Mouse (Mus musculus) monocyte, adult 2 months (primary cell): Measurements from ENCODE around the gene Prdm16.

Experiments
- DNase-seq, 2 experiments: peaks; one replicate each; pipeline ENCODE4 v3.0.0; 2022; ENCODE audit warnings: low spot score in 2 of 2, low read depth in 1 of 2

Prdm16 gene

DNA sequence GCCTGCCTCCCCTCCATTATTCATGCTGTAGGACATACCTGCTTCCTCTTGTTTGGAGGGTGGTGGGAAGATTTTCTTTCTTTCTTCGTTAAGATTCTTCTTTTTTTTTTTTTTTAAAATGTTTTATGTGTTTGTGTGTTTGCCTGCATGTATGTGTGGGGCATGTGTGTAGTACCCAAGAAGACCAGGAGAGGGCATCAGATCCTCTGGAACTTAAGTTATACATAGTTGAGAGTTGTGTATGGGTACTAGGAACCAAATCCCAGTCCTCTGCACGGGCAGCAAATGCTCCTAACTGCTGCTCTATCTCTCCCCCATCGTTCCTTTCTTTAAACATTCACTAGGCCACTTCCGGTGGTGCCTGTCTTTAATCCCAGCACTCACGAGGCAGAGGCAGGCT lies 28.9 kb downstream of the Prdm16 start:
- DNase-seq, result no peak

- no peak for DNase-seq
Observed at GRCm38 (mm10) chr4:154604442-154604830, 32.2 kb downstream of the Prdm16 start.

GRCm38 (mm10) chr4:154603663-154604441 lies 32.8 kb downstream of the Prdm16 start:
- DNase-seq, result no peak

DNA sequence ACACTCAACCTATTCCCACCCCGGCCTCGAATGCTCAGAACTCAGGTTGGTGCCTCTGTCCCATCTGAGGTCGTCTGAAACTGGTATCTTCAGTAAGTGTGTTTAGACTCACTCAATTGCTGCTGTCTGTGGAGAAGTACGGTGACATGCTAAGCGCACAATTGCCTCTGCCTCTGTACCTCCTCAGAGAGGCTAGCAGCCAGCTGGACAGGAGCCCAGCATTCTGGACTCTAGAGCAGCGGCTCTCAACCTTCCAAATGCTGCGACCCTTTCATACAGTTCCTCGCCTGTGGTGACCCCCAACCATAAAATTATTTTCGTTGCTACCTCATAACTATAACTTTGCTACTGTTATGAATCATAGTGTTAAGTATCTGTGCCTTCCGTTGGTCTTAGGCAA lies 34.3 kb downstream of the Prdm16 start:
- DNase-seq, result no peak

DNA sequence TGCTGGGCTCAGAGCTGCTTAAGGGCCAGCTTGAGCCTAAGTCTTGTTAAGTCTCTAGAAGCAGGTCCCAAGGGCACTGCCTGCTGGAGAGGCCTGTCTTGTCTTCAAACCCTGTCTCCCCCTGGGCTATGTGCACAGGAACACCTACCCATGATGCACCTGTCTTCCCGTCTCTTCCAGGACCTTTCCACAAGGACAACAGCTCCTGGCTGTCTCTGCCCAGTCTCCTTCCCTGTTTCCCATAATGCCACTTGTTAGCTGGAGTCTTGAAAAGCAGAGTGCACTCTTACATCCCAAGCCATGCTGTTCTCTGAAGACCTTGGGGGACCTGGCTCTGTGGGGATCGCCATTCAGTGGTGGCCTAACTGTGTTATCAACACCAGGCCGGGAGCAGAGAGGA lies 35.7 kb downstream of the Prdm16 start:
- no peak for DNase-seq

DNA sequence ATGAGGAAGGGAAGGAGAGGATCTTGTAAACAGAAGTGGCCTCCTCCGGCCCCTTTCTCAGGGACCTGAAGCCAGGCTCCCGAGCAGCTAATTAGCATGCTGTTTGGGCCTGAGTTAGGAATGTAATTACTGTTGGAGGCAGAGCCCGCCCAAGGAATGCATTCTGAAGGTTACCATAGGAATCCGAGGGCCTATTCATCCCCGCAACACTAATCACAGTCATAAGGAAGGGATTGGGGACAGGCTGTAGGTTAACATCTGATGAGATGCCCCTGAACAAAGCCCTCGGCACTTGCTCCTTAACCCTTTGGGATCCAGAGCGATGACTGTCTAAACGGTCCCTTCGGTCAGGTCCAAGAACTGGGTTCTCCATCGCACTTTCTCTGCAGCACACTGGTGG lies 36.7 kb downstream of the Prdm16 start:
- no peak for DNase-seq

DNA sequence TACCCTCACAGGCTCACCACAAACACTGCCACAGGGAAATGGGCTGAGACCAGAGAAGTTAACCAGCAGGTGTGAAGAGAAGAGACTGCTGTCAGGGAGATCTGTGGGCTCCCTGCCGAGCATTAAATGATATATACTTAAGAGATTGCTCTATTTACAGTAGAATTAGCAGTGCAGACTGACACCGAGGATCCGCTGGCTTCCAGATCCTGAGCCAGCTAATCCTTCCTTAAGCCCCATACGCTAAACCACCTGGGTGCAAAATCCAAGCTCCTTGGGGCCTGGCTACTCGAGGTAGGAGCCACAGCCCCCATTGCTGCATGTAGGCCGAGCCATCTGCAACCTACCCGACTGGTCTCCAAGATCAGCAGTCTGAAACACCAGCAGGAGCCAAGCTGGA lies 38.3 kb downstream of the Prdm16 start:
- no peak for DNase-seq

DNA sequence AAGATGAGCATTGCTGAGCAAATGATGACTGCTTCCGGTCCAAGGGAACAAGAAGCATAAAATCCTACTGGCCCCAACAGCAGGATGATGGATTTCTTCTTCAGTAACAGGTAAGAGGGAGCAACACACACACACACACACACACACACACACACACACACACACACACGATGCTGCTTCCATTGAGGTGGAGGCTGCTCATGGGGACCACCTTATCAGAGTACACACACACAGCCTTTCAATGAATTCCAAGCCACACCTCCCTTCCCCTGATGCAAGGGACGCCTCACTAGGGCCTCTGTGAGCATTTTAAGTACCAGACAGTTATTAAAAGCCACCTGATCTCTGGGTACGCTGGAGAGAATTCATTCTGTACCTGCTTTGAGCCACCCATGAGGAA lies 39.9 kb downstream of the Prdm16 start:
- DNase-seq, result no peak

GRCm38 (mm10) chr4:154594761-154595556 lies 41.7 kb downstream of the Prdm16 start:
- no peak for DNase-seq

- no peak for DNase-seq
Observed at GRCm38 (mm10) chr4:154594116-154594760, 42.4 kb downstream of the Prdm16 start.

GRCm38 (mm10) chr4:154592562-154592961 lies 44.1 kb downstream of the Prdm16 start:
- no peak for DNase-seq

GRCm38 (mm10) chr4:154590910-154591309 lies 45.8 kb downstream of the Prdm16 start:
- DNase-seq, result no peak

GRCm38 (mm10) chr4:154586334-154586733 lies 50.3 kb downstream of the Prdm16 start:
- no peak for DNase-seq

- no peak for DNase-seq
Observed at GRCm38 (mm10) chr4:154585779-154586178, 50.9 kb downstream of the Prdm16 start.

DNA sequence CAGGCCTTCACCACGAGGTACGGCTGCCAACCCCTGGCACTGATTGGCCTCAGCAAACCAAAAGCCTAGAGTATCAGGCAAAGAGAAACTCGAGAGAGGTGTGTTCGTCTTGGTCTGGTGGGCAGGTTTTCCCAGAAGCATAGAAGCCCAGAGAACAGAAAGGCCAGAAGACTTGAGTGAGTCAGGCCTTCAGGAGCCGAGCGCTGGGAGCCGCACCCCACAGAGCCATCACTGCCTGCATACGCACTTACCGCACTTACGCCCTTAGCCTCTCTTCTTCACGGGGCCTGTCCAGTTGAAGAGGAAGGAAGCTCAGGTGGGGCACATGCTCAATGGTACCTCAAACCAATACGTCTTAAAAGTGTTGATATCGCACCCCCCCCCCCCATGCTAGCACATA lies 53.0 kb downstream of the Prdm16 start:
- DNase-seq, result no peak

DNA sequence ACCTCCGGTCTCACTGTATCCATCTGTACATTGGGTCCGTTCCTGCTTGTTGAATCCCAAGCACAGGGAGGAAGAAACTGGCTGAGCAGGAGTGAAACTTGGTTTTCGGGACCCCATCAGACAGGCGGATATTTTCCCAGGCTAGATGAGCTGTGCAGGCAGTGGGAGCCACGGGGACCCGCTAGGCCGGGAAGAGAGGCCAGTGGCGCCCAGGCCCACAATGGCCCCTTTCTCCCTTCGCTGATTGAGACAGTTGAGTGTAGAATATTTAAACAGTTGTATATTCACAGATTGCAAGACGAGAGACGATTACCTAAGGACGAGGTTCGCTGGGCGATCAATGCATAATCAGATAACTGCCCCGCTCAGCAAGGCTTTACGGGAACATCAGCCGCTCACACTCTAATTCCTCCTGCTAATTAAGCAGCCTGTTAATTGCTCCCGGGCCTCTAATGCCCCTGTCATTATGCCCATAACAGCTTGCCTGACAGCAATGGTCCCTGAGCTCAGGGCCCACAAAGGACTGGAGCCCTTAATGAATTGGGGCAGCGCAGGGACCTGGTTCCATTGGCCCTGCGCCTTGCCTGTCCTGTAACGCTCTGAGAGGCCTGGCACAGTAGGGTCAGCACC lies 54.0 kb downstream of the Prdm16 start:
- DNase-seq, result no peak

DNA sequence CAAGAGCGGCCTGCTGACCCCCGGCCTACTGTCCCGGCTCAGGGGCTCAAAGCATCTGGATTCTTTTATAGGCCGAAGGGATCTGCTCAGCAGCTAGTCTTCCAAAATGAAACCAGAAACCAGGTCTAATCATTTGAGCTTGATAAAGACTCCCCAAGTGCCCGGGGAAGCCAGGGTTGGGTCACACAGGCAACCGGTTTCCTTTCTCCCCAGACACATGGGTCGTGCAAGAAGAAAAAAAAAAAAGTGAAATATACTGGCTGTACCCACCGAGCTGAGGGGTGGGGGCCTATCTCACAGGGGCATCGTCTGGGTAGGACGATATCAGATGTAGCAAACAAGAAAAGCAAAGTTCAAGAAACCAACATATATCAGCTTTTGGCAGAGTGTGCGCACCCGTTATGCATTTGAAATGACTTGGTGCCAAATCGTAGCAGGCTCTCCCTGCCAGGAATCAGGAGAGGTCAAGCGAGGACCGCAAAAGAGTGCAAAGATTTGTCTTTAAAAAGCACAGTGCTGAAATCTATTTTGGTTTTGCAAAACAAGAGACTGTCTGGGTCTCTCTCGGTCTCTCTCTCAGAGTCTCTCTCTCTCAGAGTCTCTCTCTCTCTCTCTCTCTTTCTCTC lies 55.3 kb downstream of the Prdm16 start:
- no peak for DNase-seq

GRCm38 (mm10) chr4:154574208-154574875 lies 62.3 kb downstream of the Prdm16 start:
- no peak for DNase-seq

GRCm38 (mm10) chr4:154570451-154570881 lies 66.2 kb downstream of the Prdm16 start:
- DNase-seq, result no peak

- DNase-seq, result no peak
Observed at GRCm38 (mm10) chr4:154569845-154570244, 66.8 kb downstream of the Prdm16 start.
